Mouse (Mus musculus) T-helper 2 cell (primary cell): ENCODE data around the gene Arl8b.

Source experiments
- in situ Hi-C: fragments of 300-600 bp; cut with MboI, MseI; formaldehyde crosslinking; loops from one replicate; pipeline ENCODE4 v1.15.1; 2025; ENCODE audit warnings: high pct_unique_total_duplicates

Gene Arl8b

GRCm38 (mm10) chr6:108784056-108784455 is 1.2 kb downstream of the Arl8b start:
- in situ Hi-C loops, result loop anchor here (5.0 kb wide), 1 partner anchor 38 kb away; no protein-coding TSS in a partner anchor

GRCm38 (mm10) chr6:108784796-108785195 is 1.9 kb downstream of the Arl8b start:
- in situ Hi-C loops, result loop anchor here (5.0 kb wide), 1 partner anchor 38 kb away; no protein-coding TSS in a partner anchor

- in situ Hi-C loops, result no loop called here
Measured at GRCm38 (mm10) chr6:108785551-108785950, 2.7 kb downstream of the Arl8b start.

- in situ Hi-C loops, result no loop called here
Measured at GRCm38 (mm10) chr6:108791498-108791897, 8.6 kb downstream of the Arl8b start.

GRCm38 (mm10) chr6:108795912-108796311 is 13.0 kb downstream of the Arl8b start:
- in situ Hi-C loops, result no loop called here

GRCm38 (mm10) chr6:108796706-108797105 is 13.8 kb downstream of the Arl8b start:
- in situ Hi-C loops, result no loop called here

- in situ Hi-C loops, result loop anchor here (10.0 kb wide), 1 partner anchor 990 kb away; no protein-coding TSS in a partner anchor
Measured at GRCm38 (mm10) chr6:108805194-108805593, 22.3 kb downstream of the Arl8b start.

GRCm38 (mm10) chr6:108805871-108806270 is 23.0 kb downstream of the Arl8b start:
- in situ Hi-C loops, result loop anchor here (10.0 kb wide), 1 partner anchor 991 kb away; no protein-coding TSS in a partner anchor

- in situ Hi-C loops, result loop anchor here (10.0 kb wide), 1 partner anchor 993 kb away; no protein-coding TSS in a partner anchor
Measured at GRCm38 (mm10) chr6:108807446-108807845, 24.5 kb downstream of the Arl8b start.

GRCm38 (mm10) chr6:108808786-108809185 is 25.9 kb downstream of the Arl8b start:
- in situ Hi-C loops, result loop anchor here (10.0 kb wide), 1 partner anchor 994 kb away; no protein-coding TSS in a partner anchor

GRCm38 (mm10) chr6:108810237-108810636 is 27.3 kb downstream of the Arl8b start:
- in situ Hi-C loops, result no loop called here

GRCm38 (mm10) chr6:108812134-108812533 is 29.2 kb downstream of the Arl8b start:
- in situ Hi-C loops, result no loop called here

GRCm38 (mm10) chr6:108817510-108817909 is 34.6 kb downstream of the Arl8b start:
- in situ Hi-C loops, result no loop called here

- in situ Hi-C loops, result loop anchor here (5.0 kb wide), 1 partner anchor 43 kb away; the partner anchor contains the start of gene Arl8b
Measured at GRCm38 (mm10) chr6:108824816-108825545, 42.1 kb downstream of the Arl8b start.

- in situ Hi-C loops, result no loop called here
Measured at GRCm38 (mm10) chr6:108826070-108826469, 43.2 kb downstream of the Arl8b start.

GRCm38 (mm10) chr6:108827336-108827920 is 44.5 kb downstream of the Arl8b start:
- in situ Hi-C loops, result no loop called here

- in situ Hi-C loops, result no loop called here
Measured at GRCm38 (mm10) chr6:108828234-108828868, 45.5 kb downstream of the Arl8b start, which contains the start of gene Edem1. TSS of gene Edem1 (plus strand) at chr6:108828641.

GRCm38 (mm10) chr6:108828872-108829271 is 46.0 kb downstream of the Arl8b start:
- in situ Hi-C loops, result no loop called here

GRCm38 (mm10) chr6:108829386-108830370 is 46.8 kb downstream of the Arl8b start:
- in situ Hi-C loops, result loop anchor here (10.0 kb wide), 1 partner anchor 165 kb away; the partner anchor contains the start of gene Bhlhe40

GRCm38 (mm10) chr6:108832170-108832569 is 49.3 kb downstream of the Arl8b start:
- in situ Hi-C loops, result loop anchor here (10.0 kb wide), 1 partner anchor 167 kb away; the partner anchor contains the start of gene Bhlhe40

GRCm38 (mm10) chr6:108832989-108833388 is 50.1 kb downstream of the Arl8b start:
- in situ Hi-C loops, result loop anchor here (10.0 kb wide), 1 partner anchor 168 kb away; the partner anchor contains the start of gene Bhlhe40
